Mouse (Mus musculus) heart, embryonic 16.5 days (tissue): ENCODE results near the gene Pfn3. TPM values are rescaled to one million over a fixed set of nuclear protein-coding genes. Genes with fewer than 3 reads are reported as not detected.

Source experiments
- microRNA-seq: library from miRNA; unstranded; fragments of <30 nt; microRNA quantifications from one replicate; pipeline ENCODE4, GENCODE M21; 2017
- polyA plus RNA-seq: library from polyadenylated mRNA; unstranded; fragments of >200 nt; fragmentation: Nextera tagmentation; extraction: Ambion mirVana; gene quantifications from 2 replicates; pipeline ENCODE4 v1.2.1, GENCODE M21; 2015

The Pfn3 gene
- polyA plus RNA-seq, 1 experiment from 2014 or later, result not detected

Small RNA genes within 50 kb of the gene (microRNA-seq; reads per million reads assigned to microRNA genes)
- not detected for gene Mir6943

Other genes starting within 250 kb of the Pfn3 start
- gene Nsd1, start 205.4 kb downstream of the Pfn3 start, polyA plus RNA-seq, result 38.1 and 40.5 TPM in 2 replicates
- gene Prelid1, start 94.7 kb downstream of the Pfn3 start, polyA plus RNA-seq, result 339 and 346 TPM in 2 replicates
- gene Rab24, start 93.3 kb downstream of the Pfn3 start, polyA plus RNA-seq, result 67.4 and 74.8 TPM in 2 replicates
- 29.2 and 29.4 TPM in 2 replicates for gene Mxd3, start 85.4 kb downstream of the Pfn3 start, polyA plus RNA-seq
- gene Lman2, start 52.4 kb downstream of the Pfn3 start, polyA plus RNA-seq, result 84.2 and 84.5 TPM in 2 replicates
- 1.4 and 2.4 TPM in 2 replicates for gene Rgs14, start 45.5 kb downstream of the Pfn3 start, polyA plus RNA-seq
- not detected in 2 replicates for gene Slc34a1, start 17.0 kb downstream of the Pfn3 start, polyA plus RNA-seq
- 0.25 TPM in 1 of 2 replicates, not detected in the other for gene F12, start 11.6 kb upstream of the Pfn3 start, polyA plus RNA-seq
- gene Grk6, start 29.8 kb upstream of the Pfn3 start, polyA plus RNA-seq, result 11.4 and 19.4 TPM in 2 replicates
- 0.25 and 0.28 TPM in 2 replicates for gene Prr7, start 49.0 kb upstream of the Pfn3 start, polyA plus RNA-seq
- 59.4 and 62.5 TPM in 2 replicates for gene Dbn1, start 72.9 kb upstream of the Pfn3 start, polyA plus RNA-seq
- 229 and 248 TPM in 2 replicates for gene Pdlim7, start 98.4 kb upstream of the Pfn3 start, polyA plus RNA-seq
- gene Dok3, start 114.1 kb upstream of the Pfn3 start, polyA plus RNA-seq, result 1.9 and 2.2 TPM in 2 replicates
- gene Ddx41, start 121.4 kb upstream of the Pfn3 start, polyA plus RNA-seq, result 31.9 and 32.1 TPM in 2 replicates
- 22.6 and 23.9 TPM in 2 replicates for gene Fam193b, start 155.9 kb upstream of the Pfn3 start, polyA plus RNA-seq
- gene Tmed9, start 158.5 kb upstream of the Pfn3 start, polyA plus RNA-seq, result 99.9 and 110 TPM in 2 replicates
- gene B4galt7, start 184.7 kb upstream of the Pfn3 start, polyA plus RNA-seq, result 18.1 and 18.9 TPM in 2 replicates
- gene Caml, start 207.8 kb upstream of the Pfn3 start, polyA plus RNA-seq, result 35.6 and 39.9 TPM in 2 replicates
- gene Ddx46, start 219.8 kb upstream of the Pfn3 start, polyA plus RNA-seq, result 20.5 and 21.4 TPM in 2 replicates